In genomic region chr1:74750683-74751082, GRCm38 (mm10) we compare ENCODE assay signal across 19 mouse cellular contexts. TPM values are rescaled to one million over a fixed set of nuclear protein-coding genes. Genes with fewer than 3 reads are reported as not detected.
DNase-seq lines count a peak whose midpoint lies in the region; ATAC-seq and TF ChIP-seq lines count a peak whose summit lies in the region.
"Had no signal": no experiment of that assay in that cellular context is flagged by ENCODE, and none has a peak within 500 bp of the region (broad histone marks: within the 10 kb centered on the region; RNA-seq: fewer than 3 reads in every experiment).

No protein-coding gene starts in this region.

- H3K9ac ChIP-seq in forebrain, embryonic 14.5 days (ENCODE audit: low read length): no peak overlapping the region
- H3K9ac ChIP-seq in forebrain, embryonic 13.5 days: no peak overlapping the region
- no peak overlapping the region for H3K9ac ChIP-seq in kidney, embryonic 16.5 days (replicated peaks; ENCODE audit: low read length)
- H3K9ac ChIP-seq: hindbrain, embryonic 14.5 days had no signal

- H3K27ac ChIP-seq in forebrain, embryonic 14.5 days (ENCODE audit: low read depth, low read length): no peak overlapping the region
- no peak overlapping the region for H3K27ac ChIP-seq in forebrain, embryonic 13.5 days
- peak overlapping the region; percentile 97 for H3K27ac ChIP-seq in kidney, adult 2 months (ENCODE audit: insufficient read depth, low read depth, low read length)
- H3K27ac ChIP-seq in kidney, embryonic 16.5 days (ENCODE audit: low read length): no peak overlapping the region
- H3K27ac ChIP-seq in small intestine, adult 2 months (ENCODE audit: insufficient read depth, low read depth, low read length): peak overlapping the region; percentile 70
- H3K27ac ChIP-seq: hindbrain, embryonic 14.5 days had no signal

- no peaks in the 10 kb centered on the region for H3K9me3 ChIP-seq in forebrain, embryonic 14.5 days (replicated peaks; ENCODE audit: control insufficient read depth, low read length)
- H3K9me3 ChIP-seq in forebrain, embryonic 13.5 days (replicated peaks): no peaks in the 10 kb centered on the region
- no peaks in the 10 kb centered on the region for H3K9me3 ChIP-seq in kidney, embryonic 16.5 days (ENCODE audit: low read length)

- ATAC-seq in forebrain, embryonic 14.5 days: no peak
- ATAC-seq in forebrain, embryonic 13.5 days: no peak
- ATAC-seq in kidney, embryonic 16.5 days (ENCODE audit: low FRiP score, low TSS enrichment): no peak
- ATAC-seq: activated CD4-positive, CD25-positive, alpha-beta regulatory T cell, adult 4 months; intestine, postnatal 0 days; midbrain, embryonic 16.5 days had no signal

- peak; percentile 47 for DNase-seq in forebrain, embryonic 14.5 days (ENCODE audit: low spot score)
- DNase-seq in kidney, adult 2 months: peak; percentile 96
- DNase-seq in retina, postnatal 1 day: peak; percentile 18
- DNase-seq in retina, embryonic 14.5 days (ENCODE audit: low spot score): no peak
- no peak for DNase-seq in cerebellum, adult 11 months
- DNase-seq: cerebellum, adult 18-20 months; thymus, postnatal 36 days had no signal

- no peaks in the 10 kb centered on the region for H3K36me3 ChIP-seq in forebrain, embryonic 14.5 days (ENCODE audit: control insufficient read depth, insufficient read depth, low read length)
- no peaks in the 10 kb centered on the region for H3K36me3 ChIP-seq in forebrain, embryonic 13.5 days (ENCODE audit: poor library complexity, severe bottlenecking)
- H3K36me3 ChIP-seq in kidney, adult 2 months (ENCODE audit: control insufficient read depth, insufficient read depth, low read length): no peaks in the 10 kb centered on the region
- H3K36me3 ChIP-seq in kidney, embryonic 16.5 days (ENCODE audit: insufficient read depth, low read length): no peaks in the 10 kb centered on the region
- H3K36me3 ChIP-seq in small intestine, adult 2 months (ENCODE audit: control insufficient read depth, insufficient read depth, low read length): no peaks in the 10 kb centered on the region

- H3K4me2 ChIP-seq in forebrain, embryonic 14.5 days (ENCODE audit: low read length): no peak overlapping the region
- no peak overlapping the region for H3K4me2 ChIP-seq in forebrain, embryonic 13.5 days
- no peak overlapping the region for H3K4me2 ChIP-seq in kidney, embryonic 16.5 days (replicated peaks; ENCODE audit: low read depth, low read length)
- H3K4me2 ChIP-seq: hindbrain, embryonic 14.5 days had no signal

- no peaks in the 10 kb centered on the region for H3K4me1 ChIP-seq in forebrain, embryonic 14.5 days (ENCODE audit: control insufficient read depth, insufficient read depth, low read length)
- H3K4me1 ChIP-seq in forebrain, embryonic 13.5 days: peaks cover 5% of the 10 kb centered on the region; the same call in 1 of the 2 replicates
- peaks cover 34% of the 10 kb centered on the region for H3K4me1 ChIP-seq in kidney, adult 2 months (ENCODE audit: control insufficient read depth, insufficient read depth, low read length)
- H3K4me1 ChIP-seq in kidney, embryonic 16.5 days (ENCODE audit: insufficient read depth, low read length): peaks cover 7% of the 10 kb centered on the region
- H3K4me1 ChIP-seq in small intestine, adult 2 months (ENCODE audit: control insufficient read depth, insufficient read depth, insufficient read length, low read length): peaks cover 36% of the 10 kb centered on the region

- WGBS in forebrain, embryonic 14.5 days: 65% methylated on average over 4 of the region's 4 CpGs
- 72% methylated on average over 4 of the region's 4 CpGs for WGBS in forebrain, embryonic 13.5 days
- 32% methylated on average over 4 of the region's 4 CpGs for WGBS in kidney, adult 2 months
- WGBS in kidney, embryonic 16.5 days: 78% methylated on average over 4 of the region's 4 CpGs
- WGBS in small intestine, adult 2 months: 25% methylated on average over 4 of the region's 4 CpGs

- H3K27me3 ChIP-seq in forebrain, embryonic 14.5 days (replicated peaks; ENCODE audit: control insufficient read depth, insufficient read depth, low read length): peaks cover 13% of the 10 kb centered on the region; the same call in 1 of the 2 replicates
- H3K27me3 ChIP-seq in forebrain, embryonic 13.5 days: peaks cover 29% of the 10 kb centered on the region
- no peaks in the 10 kb centered on the region for H3K27me3 ChIP-seq in kidney, adult 2 months (replicated peaks; ENCODE audit: control insufficient read depth, insufficient read depth, low read length)
- H3K27me3 ChIP-seq in kidney, embryonic 16.5 days (ENCODE audit: insufficient read depth, low read length): no peaks in the 10 kb centered on the region
- H3K27me3 ChIP-seq in small intestine, adult 2 months (ENCODE audit: control insufficient read depth, insufficient read depth, low read length): no peaks in the 10 kb centered on the region

- TF ChIP-seq POLR2A in kidney, adult 2 months (IDR thresholded peaks at IDR 0.05; ENCODE audit: low read depth, low read length): no peak
- no peak for TF ChIP-seq POLR2A in small intestine, adult 2 months (IDR thresholded peaks at IDR 0.05; ENCODE audit: low read depth, low read length)

- no peak overlapping the region for H3K4me3 ChIP-seq in forebrain, embryonic 14.5 days (ENCODE audit: low read depth, low read length)
- no peak overlapping the region for H3K4me3 ChIP-seq in forebrain, embryonic 13.5 days
- no peak overlapping the region for H3K4me3 ChIP-seq in kidney, adult 2 months (ENCODE audit: insufficient read depth, low read depth, low read length)
- no peak overlapping the region for H3K4me3 ChIP-seq in kidney, embryonic 16.5 days (ENCODE audit: low read length)
- no peak overlapping the region for H3K4me3 ChIP-seq in small intestine, adult 2 months (ENCODE audit: low read depth, low read length)

- 0 out of 2 replicates have a peak, but pooled peaks have one; percentile 4 for TF ChIP-seq CTCF in kidney, adult 2 months (conservative IDR thresholded peaks at IDR 0.05; ENCODE audit: insufficient read depth, insufficient read length, low read depth, low read length)
- TF ChIP-seq CTCF in small intestine, adult 2 months (IDR thresholded peaks at IDR 0.05; ENCODE audit: extremely low read depth, insufficient read length, insufficient replicate concordance, low read depth, low read length): no peak

RNA-seq across cellular contexts. Expression of gene Prkag3, which starts 1.7 kb away (rescaled TPM):
- polyA plus RNA-seq in forebrain, embryonic 14.5 days (2014; fragmentation: Nextera tagmentation; extraction: Ambion mirVana): not detected in 2 replicates
- not detected in 2 replicates for polyA plus RNA-seq in forebrain, embryonic 13.5 days (2015; fragmentation: Nextera tagmentation; extraction: Ambion mirVana)
- 2.9 TPM in 2 replicates for polyA plus RNA-seq in kidney, adult 2 months (2012; rRNA removed)
- polyA plus RNA-seq in kidney, embryonic 16.5 days (2015; fragmentation: Nextera tagmentation; extraction: Ambion mirVana): 0.49 and 0.55 TPM in 2 replicates
- 1.5 TPM in 1 of 2 replicates, not detected in the other for polyA plus RNA-seq in small intestine, adult 2 months (2012; rRNA removed)
- polyA plus RNA-seq: activated CD4-positive, CD25-positive, alpha-beta regulatory T cell, adult 4 months; embryonic facial prominence, embryonic 11.5 days; hindbrain, embryonic 14.5 days; limb, embryonic 11.5 days; midbrain, embryonic 16.5 days; neural tube, embryonic 11.5 days had no signal

RNA-seq across cellular contexts. Expression of gene Wnt6, which starts 21.0 kb away (rescaled TPM):
- polyA plus RNA-seq in forebrain, embryonic 14.5 days (2014; fragmentation: Nextera tagmentation; extraction: Ambion mirVana): 1.3 and 3.6 TPM in 2 replicates
- 0.73 and 0.92 TPM in 2 replicates for polyA plus RNA-seq in forebrain, embryonic 13.5 days (2015; fragmentation: Nextera tagmentation; extraction: Ambion mirVana)
- polyA plus RNA-seq in kidney, adult 2 months (2012; rRNA removed): 0.27 and 0.48 TPM in 2 replicates
- polyA plus RNA-seq in kidney, embryonic 16.5 days (2015; fragmentation: Nextera tagmentation; extraction: Ambion mirVana): 1.9 and 2.5 TPM in 2 replicates
- 2.0 and 6.0 TPM in 2 replicates for polyA plus RNA-seq in small intestine, adult 2 months (2012; rRNA removed)
- polyA plus RNA-seq: activated CD4-positive, CD25-positive, alpha-beta regulatory T cell, adult 4 months had no signal

RNA-seq across cellular contexts. Expression of gene Cyp27a1, which starts 37.3 kb away (rescaled TPM):
- polyA plus RNA-seq in forebrain, embryonic 14.5 days (2014; fragmentation: Nextera tagmentation; extraction: Ambion mirVana): 1.2 and 1.9 TPM in 2 replicates
- polyA plus RNA-seq in forebrain, embryonic 13.5 days (2015; fragmentation: Nextera tagmentation; extraction: Ambion mirVana): 0.81 and 1.4 TPM in 2 replicates
- 31.7 and 34.6 TPM in 2 replicates for polyA plus RNA-seq in kidney, adult 2 months (2012; rRNA removed)
- 7.6 and 7.7 TPM in 2 replicates for polyA plus RNA-seq in kidney, embryonic 16.5 days (2015; fragmentation: Nextera tagmentation; extraction: Ambion mirVana)
- polyA plus RNA-seq in small intestine, adult 2 months (2012; rRNA removed): 5.6 and 36.2 TPM in 2 replicates

RNA-seq across cellular contexts. Expression of gene Wnt10a, which starts 40.6 kb away (rescaled TPM):
- 0.56 and 0.69 TPM in 2 replicates for polyA plus RNA-seq in forebrain, embryonic 14.5 days (2014; fragmentation: Nextera tagmentation; extraction: Ambion mirVana)
- polyA plus RNA-seq in forebrain, embryonic 13.5 days (2015; fragmentation: Nextera tagmentation; extraction: Ambion mirVana): 0.29 and 0.63 TPM in 2 replicates
- polyA plus RNA-seq in kidney, adult 2 months (2012; rRNA removed): 1.2 TPM in 2 replicates
- polyA plus RNA-seq in kidney, embryonic 16.5 days (2015; fragmentation: Nextera tagmentation; extraction: Ambion mirVana): 0.50 and 0.57 TPM in 2 replicates
- 0.14 and 0.57 TPM in 2 replicates for polyA plus RNA-seq in small intestine, adult 2 months (2012; rRNA removed)
- polyA plus RNA-seq: heart, postnatal 0 days; intestine, postnatal 0 days; liver, embryonic 16.5 days had no signal

Comparison
In these comparisons a context has a peak if more than half of its experiments do, and no peak if none do; other contexts are left out.
1. DNase-seq: peak in forebrain, embryonic 14.5 days (single experiment), kidney, adult 2 months (single experiment) and retina, postnatal 1 day (single experiment); none in retina, embryonic 14.5 days (single experiment) and cerebellum, adult 11 months (single experiment).
2. H3K27ac ChIP-seq: peak in kidney, adult 2 months (single experiment) and small intestine, adult 2 months (single experiment); none in forebrain, embryonic 14.5 days (single experiment), forebrain, embryonic 13.5 days (single experiment) and kidney, embryonic 16.5 days (single experiment).